Mouse (Mus musculus): ENCODE data around the gene Tspan12. TPM values are rescaled to one million over a fixed set of nuclear protein-coding genes. Genes with fewer than 3 reads are reported as not detected.
A peak's percentile ranks its signal among the peaks of the same experiment; 100 is the strongest.
"Not testable (repeated sequence)": the region's sequence is repeated elsewhere in the genome, so short reads cannot be mapped to it uniquely, and the experiment has no call there.

The Tspan12 gene
- 88.3 and 89.5 TPM in 2 replicates for polyA plus RNA-seq (2014; fragmentation: Nextera tagmentation; extraction: Ambion mirVana)

GRCm38 (mm10) chr6:21852344-21852785 is at the start of gene Tspan12:
Tspan12 (minus strand) TSS chr6:21852515.
- Histone ChIP-seq H3K4me3 (ENCODE audit: low read depth, low read length) (peak within 1 kb of the TSS; percentile 88), H3K4me1 (ENCODE audit: control insufficient read depth, insufficient read depth, low read length) (peaks cover 3% of the 10 kb centered on the region; the same call in 1 of the 2 replicates), H3K9ac (replicated peaks; ENCODE audit: low read depth, low read length) (peak within 1 kb of the TSS; percentile 76), H3K9me3 (ENCODE audit: control insufficient read depth, low read depth, low read length) (no peaks in the 10 kb centered on the region), H3K27me3 (ENCODE audit: control insufficient read depth, insufficient read depth, low read length) (no peaks in the 10 kb centered on the region), H3K4me2 (replicated peaks; ENCODE audit: low read depth, low read length) (peak within 1 kb of the TSS; percentile 70), H3K36me3 (ENCODE audit: control insufficient read depth, insufficient read depth, low read length) (peaks cover 3% of the 10 kb centered on the region; the same call in 1 of the 2 replicates), H3K27ac (ENCODE audit: low read length) (peak within 1 kb of the TSS; percentile 94)
- ATAC-seq (ENCODE audit: insufficient number of reproducible peaks, insufficient read depth, low FRiP score, low read depth): peak; percentile 50
- WGBS: 1% methylated on average over 13 of the region's 13 CpGs

- Histone ChIP-seq H3K36me3 (ENCODE audit: control insufficient read depth, insufficient read depth, low read length) (no peaks in the 10 kb centered on the region), H3K4me1 (ENCODE audit: control insufficient read depth, insufficient read depth, low read length) (peaks cover 5% of the 10 kb centered on the region; the same call in 1 of the 2 replicates), H3K27me3 (ENCODE audit: control insufficient read depth, insufficient read depth, low read length) (no peaks in the 10 kb centered on the region), H3K4me2 (replicated peaks; ENCODE audit: low read depth, low read length) (no peak overlapping the region), H3K9me3 (ENCODE audit: control insufficient read depth, low read depth, low read length) (no peaks in the 10 kb centered on the region), H3K4me3 (ENCODE audit: low read depth, low read length) (no peak overlapping the region), H3K9ac (replicated peaks; ENCODE audit: low read depth, low read length) (no peak overlapping the region), H3K27ac (ENCODE audit: low read length) (no peak overlapping the region)
- ATAC-seq (ENCODE audit: insufficient number of reproducible peaks, insufficient read depth, low FRiP score, low read depth): peak; percentile 71; the same call in 1 of the 2 replicates
- WGBS: 38% methylated on average over 7 of the region's 7 CpGs
These were observed 42.1 kb upstream of the Tspan12 start for GRCm38 (mm10) chr6:21894451-21894850.

DNA sequence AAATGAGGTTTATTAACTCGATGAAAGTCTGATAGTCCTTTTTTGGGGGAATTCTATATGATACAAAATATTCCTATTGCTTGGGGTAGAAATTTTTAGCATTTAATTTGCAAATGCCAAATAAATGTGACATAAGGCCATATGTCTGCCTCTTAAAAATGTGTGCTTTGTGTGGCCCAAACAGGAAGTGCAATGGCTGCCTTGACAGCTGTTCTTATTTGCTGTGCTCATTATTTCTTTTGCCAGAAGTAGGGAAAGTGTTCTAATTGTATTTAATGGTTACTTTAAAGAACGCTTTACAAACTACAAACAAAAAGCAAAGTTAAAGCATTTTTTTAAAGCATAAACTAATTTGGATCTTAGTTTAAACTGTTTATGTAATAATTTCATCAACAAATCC is 36.8 kb upstream of the Tspan12 start:
- H3K27me3 ChIP-seq (ENCODE audit: control insufficient read depth, insufficient read depth, low read length): no peaks in the 10 kb centered on the region
- no peak for ATAC-seq (ENCODE audit: insufficient number of reproducible peaks, insufficient read depth, low FRiP score, low read depth)

DNA sequence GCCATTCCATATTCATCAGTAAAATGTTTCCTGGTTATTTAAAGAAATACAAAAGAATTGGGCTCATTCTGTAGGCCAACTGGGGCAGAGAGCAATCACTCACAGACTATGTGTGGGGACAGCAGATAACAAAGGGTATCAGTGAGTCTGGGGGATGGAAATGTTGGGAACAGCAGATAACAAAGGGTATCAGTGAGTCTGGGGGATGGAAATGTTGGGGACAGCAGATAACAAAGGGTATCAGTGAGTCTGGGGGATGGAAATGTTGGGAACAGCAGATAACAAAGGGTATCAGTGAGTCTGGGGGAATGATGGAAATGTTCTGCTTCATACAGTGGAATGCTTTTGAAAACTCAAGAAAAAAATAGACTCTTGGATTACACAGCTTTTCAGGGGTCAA is 35.7 kb upstream of the Tspan12 start:
- H3K27ac ChIP-seq (ENCODE audit: low read length); H3K4me2 ChIP-seq (replicated peaks; ENCODE audit: low read depth, low read length); H3K27me3 ChIP-seq (ENCODE audit: control insufficient read depth, insufficient read depth, low read length); H3K9me3 ChIP-seq (ENCODE audit: control insufficient read depth, low read depth, low read length); H3K9ac ChIP-seq (replicated peaks; ENCODE audit: low read depth, low read length); ATAC-seq (ENCODE audit: insufficient number of reproducible peaks, insufficient read depth, low FRiP score, low read depth); H3K4me1 ChIP-seq (ENCODE audit: control insufficient read depth, insufficient read depth, low read length); H3K36me3 ChIP-seq (ENCODE audit: control insufficient read depth, insufficient read depth, low read length); H3K4me3 ChIP-seq (ENCODE audit: low read depth, low read length): not testable (repeated sequence)

More for the DNA sequence above, 36.8 kb upstream of the Tspan12 start:
- WGBS: 71% methylated on average over 2 of the region's 2 CpGs
- Histone ChIP-seq H3K36me3 (ENCODE audit: control insufficient read depth, insufficient read depth, low read length) (no peaks in the 10 kb centered on the region), H3K4me1 (ENCODE audit: control insufficient read depth, insufficient read depth, low read length) (no peaks in the 10 kb centered on the region; the same call in 1 of the 2 replicates), H3K4me2 (replicated peaks; ENCODE audit: low read depth, low read length) (no peak overlapping the region), H3K4me3 (ENCODE audit: low read depth, low read length) (no peak overlapping the region), H3K9me3 (ENCODE audit: control insufficient read depth, low read depth, low read length) (no peaks in the 10 kb centered on the region), H3K27ac (ENCODE audit: low read length) (no peak overlapping the region), H3K9ac (replicated peaks; ENCODE audit: low read depth, low read length) (no peak overlapping the region)

GRCm38 (mm10) chr6:21879496-21879895 is 27.2 kb upstream of the Tspan12 start:
- no peaks in the 10 kb centered on the region for H3K4me1 ChIP-seq (ENCODE audit: control insufficient read depth, insufficient read depth, low read length)
- no peaks in the 10 kb centered on the region for H3K27me3 ChIP-seq (ENCODE audit: control insufficient read depth, insufficient read depth, low read length)
- H3K9me3 ChIP-seq (ENCODE audit: control insufficient read depth, low read depth, low read length): no peaks in the 10 kb centered on the region
- no peak for ATAC-seq (ENCODE audit: insufficient number of reproducible peaks, insufficient read depth, low FRiP score, low read depth)
- H3K4me2 ChIP-seq (replicated peaks; ENCODE audit: low read depth, low read length): no peak overlapping the region
- H3K27ac ChIP-seq (ENCODE audit: low read length): no peak overlapping the region
- 43% methylated on average over 6 of the region's 6 CpGs for WGBS
- H3K4me3 ChIP-seq (ENCODE audit: low read depth, low read length): no peak overlapping the region
- H3K36me3 ChIP-seq (ENCODE audit: control insufficient read depth, insufficient read depth, low read length): no peaks in the 10 kb centered on the region
- H3K9ac ChIP-seq (replicated peaks; ENCODE audit: low read depth, low read length): no peak overlapping the region

DNA sequence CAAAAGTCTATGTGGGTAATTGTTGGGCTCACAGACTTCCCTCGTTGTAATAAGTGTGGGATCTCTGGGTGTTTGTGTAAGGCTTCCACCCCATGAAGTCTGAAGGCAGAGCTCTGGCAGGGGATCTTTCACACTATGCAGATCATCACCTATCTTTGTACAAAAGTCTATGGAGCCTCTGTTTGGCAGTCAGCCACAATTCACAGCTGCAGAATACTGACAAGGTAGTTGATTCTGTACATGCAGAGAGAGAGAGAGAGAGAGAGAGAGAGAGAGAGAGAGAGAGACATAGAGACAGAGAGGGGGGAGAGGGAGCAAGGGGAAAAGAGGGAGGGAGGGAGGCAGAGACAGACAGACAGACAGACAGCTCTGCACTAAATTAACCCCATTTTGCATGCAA is 15.0 kb upstream of the Tspan12 start:
- H3K4me2 ChIP-seq (replicated peaks; ENCODE audit: low read depth, low read length): no peak overlapping the region
- H3K27ac ChIP-seq (ENCODE audit: low read length): no peak overlapping the region
- H3K36me3 ChIP-seq (ENCODE audit: control insufficient read depth, insufficient read depth, low read length): no peaks in the 10 kb centered on the region
- H3K9ac ChIP-seq (replicated peaks; ENCODE audit: low read depth, low read length): no peak overlapping the region
- H3K9me3 ChIP-seq (ENCODE audit: control insufficient read depth, low read depth, low read length): no peaks in the 10 kb centered on the region
- 29% methylated on average over 1 of the region's 1 CpGs for WGBS
- no peak overlapping the region for H3K4me3 ChIP-seq (ENCODE audit: low read depth, low read length)
- ATAC-seq (ENCODE audit: insufficient number of reproducible peaks, insufficient read depth, low FRiP score, low read depth): no peak
- no peaks in the 10 kb centered on the region for H3K27me3 ChIP-seq (ENCODE audit: control insufficient read depth, insufficient read depth, low read length)
- peaks cover 6% of the 10 kb centered on the region; the same call in 1 of the 2 replicates for H3K4me1 ChIP-seq (ENCODE audit: control insufficient read depth, insufficient read depth, low read length)

GRCm38 (mm10) chr6:21864179-21864578 is 11.9 kb upstream of the Tspan12 start:
- H3K4me2 ChIP-seq (replicated peaks; ENCODE audit: low read depth, low read length): no peak overlapping the region

GRCm38 (mm10) chr6:21863561-21863960 is 11.2 kb upstream of the Tspan12 start:
- Histone ChIP-seq H3K4me3 (ENCODE audit: low read depth, low read length) (no peak overlapping the region), H3K4me2 (replicated peaks; ENCODE audit: low read depth, low read length) (no peak overlapping the region), H3K9ac (replicated peaks; ENCODE audit: low read depth, low read length) (no peak overlapping the region), H3K4me1 (ENCODE audit: control insufficient read depth, insufficient read depth, low read length) (peaks cover 6% of the 10 kb centered on the region; the same call in 1 of the 2 replicates), H3K27ac (ENCODE audit: low read length) (no peak overlapping the region), H3K27me3 (ENCODE audit: control insufficient read depth, insufficient read depth, low read length) (no peaks in the 10 kb centered on the region), H3K36me3 (ENCODE audit: control insufficient read depth, insufficient read depth, low read length) (no peaks in the 10 kb centered on the region), H3K9me3 (ENCODE audit: control insufficient read depth, low read depth, low read length) (no peaks in the 10 kb centered on the region)
- ATAC-seq (ENCODE audit: insufficient number of reproducible peaks, insufficient read depth, low FRiP score, low read depth): peak; percentile 74
- WGBS: 32% methylated on average over 1 of the region's 1 CpGs

More at GRCm38 (mm10) chr6:21864179-21864578, 11.9 kb upstream of the Tspan12 start:
- Histone ChIP-seq H3K27ac (ENCODE audit: low read length) (no peak overlapping the region), H3K36me3 (ENCODE audit: control insufficient read depth, insufficient read depth, low read length) (no peaks in the 10 kb centered on the region), H3K4me3 (ENCODE audit: low read depth, low read length) (no peak overlapping the region), H3K4me1 (ENCODE audit: control insufficient read depth, insufficient read depth, low read length) (peaks cover 6% of the 10 kb centered on the region; the same call in 1 of the 2 replicates), H3K9me3 (ENCODE audit: control insufficient read depth, low read depth, low read length) (no peaks in the 10 kb centered on the region), H3K9ac (replicated peaks; ENCODE audit: low read depth, low read length) (no peak overlapping the region), H3K27me3 (ENCODE audit: control insufficient read depth, insufficient read depth, low read length) (no peaks in the 10 kb centered on the region)
- no peak; the same call in 1 of the 2 replicates for ATAC-seq (ENCODE audit: insufficient number of reproducible peaks, insufficient read depth, low FRiP score, low read depth)
- 36% methylated on average over 8 of the region's 8 CpGs for WGBS

- Histone ChIP-seq H3K9me3 (ENCODE audit: control insufficient read depth, low read depth, low read length) (no peaks in the 10 kb centered on the region), H3K4me2 (replicated peaks; ENCODE audit: low read depth, low read length) (no peak overlapping the region), H3K9ac (replicated peaks; ENCODE audit: low read depth, low read length) (no peak overlapping the region), H3K27me3 (ENCODE audit: control insufficient read depth, insufficient read depth, low read length) (0 out of 2 replicates have a peak, but pooled peaks cover 3% of the 10 kb centered on the region), H3K36me3 (ENCODE audit: control insufficient read depth, insufficient read depth, low read length) (no peaks in the 10 kb centered on the region), H3K4me3 (ENCODE audit: low read depth, low read length) (no peak overlapping the region), H3K27ac (ENCODE audit: low read length) (no peak overlapping the region), H3K4me1 (ENCODE audit: control insufficient read depth, insufficient read depth, low read length) (peaks cover 6% of the 10 kb centered on the region; the same call in 1 of the 2 replicates)
- ATAC-seq (ENCODE audit: insufficient number of reproducible peaks, insufficient read depth, low FRiP score, low read depth): no peak
- 87% methylated on average over 2 of the region's 2 CpGs for WGBS
These were observed 9.0 kb upstream of the Tspan12 start for GRCm38 (mm10) chr6:21861316-21861715.
